Mouse (Mus musculus) spleen, postnatal 4 days (tissue): ENCODE data around the gene Chgb.

Experiments
- DNase-seq, 2 experiments: peaks; one replicate each; pipeline ENCODE4 v3.0.0; 2022; ENCODE audit warnings: low spot score in 2 of 2

Chgb gene

GRCm38 (mm10) chr2:132780978-132781377, at the start of gene Chgb:
TSS of gene Chgb (plus strand) at chr2:132781278.
- DNase-seq, result no peak

GRCm38 (mm10) chr2:132732940-132733339, 48.1 kb upstream of the Chgb start:
- no peak for DNase-seq

GRCm38 (mm10) chr2:132733603-132734573, 47.2 kb upstream of the Chgb start:
- DNase-seq, result no peak

- no peak for DNase-seq
Measured at GRCm38 (mm10) chr2:132738816-132739432, 42.2 kb upstream of the Chgb start.

GRCm38 (mm10) chr2:132741862-132742347, 39.2 kb upstream of the Chgb start:
- no peak for DNase-seq

- DNase-seq, result no peak
Measured at GRCm38 (mm10) chr2:132744866-132745265, 36.2 kb upstream of the Chgb start.

GRCm38 (mm10) chr2:132746108-132746507, 35.0 kb upstream of the Chgb start:
- DNase-seq, result no peak

- no peak for DNase-seq
Measured at GRCm38 (mm10) chr2:132750726-132751125, 30.4 kb upstream of the Chgb start.

GRCm38 (mm10) chr2:132751141-132752066, 29.7 kb upstream of the Chgb start:
- DNase-seq, result no peak

GRCm38 (mm10) chr2:132752398-132752797, 28.7 kb upstream of the Chgb start:
- DNase-seq, result no peak

- DNase-seq, result no peak
Measured at GRCm38 (mm10) chr2:132753137-132753536, 27.9 kb upstream of the Chgb start.

GRCm38 (mm10) chr2:132757911-132758310, 23.2 kb upstream of the Chgb start:
- no peak for DNase-seq

GRCm38 (mm10) chr2:132770822-132771221, 10.3 kb upstream of the Chgb start:
- DNase-seq, result no peak

- peak; percentile 71 to 90 for DNase-seq
Measured at GRCm38 (mm10) chr2:132781439-132782068, 476 bp downstream of the Chgb start.

- DNase-seq, result no peak
Measured at GRCm38 (mm10) chr2:132784039-132784438, 3.0 kb downstream of the Chgb start.

- DNase-seq, result no peak
Measured at GRCm38 (mm10) chr2:132793441-132794203, 12.5 kb downstream of the Chgb start.

- no peak for DNase-seq
Measured at GRCm38 (mm10) chr2:132794204-132794586, 13.1 kb downstream of the Chgb start.

- DNase-seq, result no peak
Measured at GRCm38 (mm10) chr2:132802976-132803375, 21.9 kb downstream of the Chgb start.

- DNase-seq, result peak; percentile 87 to 93
Measured at GRCm38 (mm10) chr2:132815608-132816314, 34.7 kb downstream of the Chgb start, which contains the start of the genes Trmt6 and Mcm8. TSS of gene Trmt6 (minus strand) at chr2:132816055. TSS of gene Mcm8 (plus strand) at chr2:132816141.

GRCm38 (mm10) chr2:132841071-132841470, 60.0 kb downstream of the Chgb start:
- no peak for DNase-seq
